Mouse (Mus musculus) brain, embryonic 18.5 days (tissue): ENCODE measurements at regions not wholly inside any gene's neighbourhood (a gene's known extent, or its start where the extent isn't known, plus 50 kb on each side); places are given as distances from the start of the nearest gene placed in this dataset.

Source experiments
- DNase-seq: peaks from one replicate; pipeline ENCODE4 v3.0.0-alpha.2; 2012; ENCODE audit warnings: low read depth, low spot score

- no peak for DNase-seq
These were observed 55.0 kb upstream of the Zfp703 start for GRCm38 (mm10) chr8:26922178-26922540.

- DNase-seq: no peak
These were observed 54.0 kb upstream of the Zfp703 start for GRCm38 (mm10) chr8:26923166-26923565.
